Mouse (Mus musculus): Measurements from ENCODE around the gene Gm20605.

Gene Gm20605

GRCm38 (mm10) chr5:137686127-137686790 lies 57.3 kb downstream of the Gm20605 start:
- DNase-seq (ENCODE audit: low spot score in 2 of 2): no peak

- DNase-seq (ENCODE audit: low spot score in 2 of 2): no peak
Measured at GRCm38 (mm10) chr5:137689974-137690373, 61.0 kb downstream of the Gm20605 start.

- DNase-seq (ENCODE audit: low spot score in 2 of 2): no peak
Measured at GRCm38 (mm10) chr5:137690531-137690930, 61.6 kb downstream of the Gm20605 start.

- DNase-seq (ENCODE audit: low spot score in 2 of 2): no peak
Measured at GRCm38 (mm10) chr5:137691881-137692280, 62.9 kb downstream of the Gm20605 start.
